Mouse (Mus musculus) embryo, embryonic 9.5 days (tissue): ENCODE results near the gene Uba7.

Experiments used
- DNase-seq: peaks from one replicate; pipeline ENCODE4 v3.0.0-alpha.2; 2017; ENCODE audit errors: extremely low spot score

Uba7 gene

DNA sequence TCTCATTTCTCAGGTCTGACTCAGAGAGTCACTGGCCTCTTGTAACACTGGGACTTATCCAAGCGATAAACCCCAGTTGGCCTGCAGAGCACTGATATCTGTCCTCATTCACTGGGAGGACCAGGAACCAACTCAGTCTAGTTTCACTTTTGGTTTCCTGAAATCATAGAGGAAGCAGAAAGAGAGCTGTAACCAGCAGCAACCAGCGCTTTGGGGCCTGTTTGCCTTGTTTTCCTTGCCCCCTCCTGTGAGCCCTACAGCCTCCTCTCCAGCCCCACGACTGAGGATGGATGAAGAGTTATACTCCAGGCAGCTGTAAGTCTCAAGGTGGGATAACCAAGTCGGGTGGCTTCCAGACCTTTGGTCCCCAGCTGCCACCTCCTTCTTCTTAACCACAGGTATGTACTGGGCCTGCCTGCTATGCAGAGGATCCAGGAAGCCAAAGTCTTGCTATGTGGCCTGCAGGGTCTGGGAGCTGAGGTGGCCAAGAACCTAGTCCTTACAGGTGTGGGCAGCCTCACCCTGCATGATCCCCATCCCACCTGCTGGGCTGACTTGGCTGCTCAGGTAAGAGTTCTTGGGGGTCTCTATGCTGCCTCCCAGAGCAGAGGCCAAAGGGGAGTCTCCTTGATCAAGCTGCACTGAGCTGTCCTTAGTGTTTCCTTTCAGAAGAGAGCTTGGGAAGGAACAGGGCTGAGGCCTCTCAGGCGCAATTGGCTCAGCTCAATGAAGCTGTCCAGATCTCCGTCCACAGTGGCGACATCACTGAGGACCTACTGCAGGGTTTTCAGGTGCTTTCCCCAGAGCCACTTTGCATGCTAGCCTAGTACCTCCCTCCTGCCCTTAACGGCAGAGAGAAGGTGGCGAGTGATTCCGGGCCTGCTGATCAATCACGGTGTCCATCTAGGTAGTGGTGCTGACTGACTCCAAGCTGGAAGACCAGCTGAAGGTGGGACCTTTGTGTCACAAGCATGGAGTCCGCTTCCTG lies at the start of gene Uba7:
Gene Uba7, plus strand, starts transcription at position 107 of the 988 bp plus-strand sequence.
- DNase-seq: no peak

DNA sequence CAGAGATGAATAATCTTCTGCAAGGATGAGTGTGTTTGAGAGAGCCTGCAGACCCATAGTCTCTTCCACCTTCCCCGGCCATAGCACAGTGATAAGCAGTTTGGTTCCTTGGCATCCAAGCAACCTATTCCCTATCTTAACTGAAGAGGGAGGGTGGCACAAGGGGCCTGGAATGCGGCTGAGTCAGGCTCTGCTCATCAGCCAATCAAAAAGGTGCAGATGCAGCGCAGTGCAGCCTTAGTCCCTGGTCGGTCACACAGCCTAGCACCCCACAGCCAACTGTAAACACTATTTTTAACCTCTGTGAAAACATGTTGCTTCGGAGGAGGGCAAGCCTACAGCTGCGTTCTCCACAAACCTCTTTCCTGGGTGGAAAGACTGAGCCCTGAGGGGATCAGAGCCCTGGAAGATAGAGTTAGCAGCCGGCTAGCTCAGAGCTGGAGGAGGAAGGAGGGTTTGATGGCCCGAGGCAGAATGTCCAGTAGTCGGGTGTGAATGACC lies 48.3 kb upstream of the Uba7 start:
- no peak for DNase-seq

GRCm38 (mm10) chr9:107927749-107928148 lies 47.6 kb upstream of the Uba7 start:
- DNase-seq: no peak

- no peak for DNase-seq
Observed at GRCm38 (mm10) chr9:107928169-107928568, 47.1 kb upstream of the Uba7 start, which contains the start of gene Actl11. Gene Actl11 (plus strand): TSS chr9:107928469.

DNA sequence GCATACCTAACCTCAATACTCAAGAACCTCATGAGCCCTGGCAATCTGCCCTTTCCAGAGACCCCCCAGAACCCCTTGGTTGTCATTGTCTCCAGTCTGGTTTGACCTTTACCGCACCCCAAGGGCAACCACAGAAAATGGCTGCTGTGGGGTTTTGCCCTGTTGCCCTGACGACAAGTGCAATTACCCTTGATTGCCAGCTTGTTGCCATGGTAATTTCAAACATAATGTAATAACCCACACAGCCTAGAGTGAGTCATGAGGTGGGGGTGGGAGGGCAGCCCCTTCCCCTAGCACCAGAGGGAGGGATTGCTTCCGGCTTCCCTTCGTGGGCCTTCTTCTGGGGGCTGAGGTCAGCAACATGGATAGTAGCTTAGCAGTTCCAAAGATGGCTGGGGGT lies 43.1 kb upstream of the Uba7 start:
- no peak for DNase-seq

DNA sequence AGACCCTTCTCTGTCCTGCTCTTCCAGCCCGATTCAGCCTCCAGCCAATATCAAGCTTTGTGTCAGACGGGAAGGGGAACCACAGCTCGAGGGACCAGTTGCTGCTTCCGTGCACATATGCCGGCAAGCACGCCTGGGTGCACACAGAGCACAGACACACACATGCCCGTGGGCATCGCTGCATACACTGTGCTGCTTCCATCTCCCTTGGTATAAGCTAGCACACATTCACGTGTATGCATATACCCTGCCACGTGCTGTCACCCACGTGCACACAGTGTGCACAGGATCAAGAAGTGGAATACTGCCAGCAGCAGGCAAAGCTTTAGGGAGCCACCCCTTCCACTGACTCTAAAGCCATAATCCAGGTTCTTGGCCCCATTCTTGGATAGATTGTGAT lies 41.2 kb upstream of the Uba7 start:
- DNase-seq: no peak

- no peak for DNase-seq
Observed at GRCm38 (mm10) chr9:107935374-107935773, 39.9 kb upstream of the Uba7 start, which contains the start of gene Camkv. Gene Camkv (plus strand): TSS chr9:107935674.

GRCm38 (mm10) chr9:107935790-107936214 lies 39.5 kb upstream of the Uba7 start:
- DNase-seq: peak; percentile 67

DNA sequence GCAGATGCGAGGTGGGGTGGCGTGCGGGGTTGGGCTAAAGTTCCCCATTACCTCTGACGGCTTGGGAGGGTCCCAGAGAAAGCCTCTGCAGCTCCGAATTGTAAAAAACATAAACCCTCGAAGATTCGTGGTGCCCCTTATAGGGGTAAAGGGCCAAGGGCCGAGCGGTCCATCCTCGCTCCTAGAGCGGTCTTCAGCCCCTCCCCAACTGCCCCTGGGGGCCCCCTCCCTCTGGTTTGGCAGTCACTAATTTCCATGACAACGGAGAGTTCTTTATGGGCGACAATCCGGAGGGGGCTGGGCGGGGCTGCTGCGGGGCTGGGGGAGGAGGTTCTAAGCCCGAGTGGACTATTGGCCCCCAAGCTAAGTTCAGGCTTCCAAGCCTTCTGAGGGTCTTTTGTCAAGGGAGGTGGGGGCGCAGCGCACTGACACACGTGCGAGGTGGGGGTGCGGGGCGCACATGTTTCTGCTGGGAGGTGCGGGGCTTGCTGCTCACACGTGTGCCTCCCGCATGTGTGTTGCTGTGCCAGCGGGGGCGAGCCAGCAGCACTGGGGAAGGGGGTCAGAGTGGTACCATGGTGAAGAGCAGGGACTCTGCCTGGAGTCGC lies 39.0 kb upstream of the Uba7 start:
- peak; percentile 51 for DNase-seq

- no peak for DNase-seq
Observed at GRCm38 (mm10) chr9:107936831-107937230, 38.5 kb upstream of the Uba7 start.

- no peak for DNase-seq
Observed at GRCm38 (mm10) chr9:107947241-107948194, 27.8 kb upstream of the Uba7 start.

DNA sequence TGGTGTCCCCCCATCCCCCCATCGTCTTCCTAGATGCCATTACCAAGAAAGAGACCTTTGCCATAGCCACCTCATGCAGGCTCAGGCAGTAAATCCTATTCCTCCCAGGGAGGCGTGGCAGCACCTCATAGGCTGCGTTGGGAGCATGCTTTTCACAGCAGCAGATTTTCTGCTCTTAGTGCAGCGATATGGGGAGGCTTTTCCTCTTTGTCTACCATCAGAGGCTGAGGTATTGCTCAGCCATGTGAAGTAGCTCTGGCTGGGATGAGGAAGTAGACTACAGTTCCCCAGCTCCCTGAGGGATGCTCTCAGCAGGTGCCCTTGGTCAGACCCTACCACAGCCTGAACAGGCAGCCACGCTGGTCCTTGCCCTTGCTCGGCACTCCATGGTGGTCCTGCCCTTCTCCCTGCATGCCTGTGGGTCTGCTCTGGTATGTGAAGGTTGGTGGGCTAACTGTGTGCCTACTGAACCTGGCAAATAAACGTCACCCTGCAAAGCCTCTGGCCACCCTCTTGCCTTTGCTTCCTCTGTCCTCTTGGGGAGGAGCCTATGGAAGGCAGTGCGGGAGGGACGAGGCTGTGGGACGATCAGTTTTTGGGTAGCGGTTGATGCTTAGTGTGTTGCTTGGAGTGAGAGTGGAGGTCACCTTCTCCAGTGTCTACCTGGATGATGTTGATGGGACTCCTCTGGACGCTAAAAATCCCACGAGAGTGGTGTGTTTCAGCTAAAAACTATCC lies 26.0 kb upstream of the Uba7 start:
- no peak for DNase-seq

- no peak for DNase-seq
Observed at GRCm38 (mm10) chr9:107949922-107950235, 25.4 kb upstream of the Uba7 start, which contains the start of gene Traip. Gene Traip (plus strand): TSS chr9:107950136.

- peak; percentile 87 for DNase-seq
Observed at GRCm38 (mm10) chr9:107950460-107951355, 24.6 kb upstream of the Uba7 start.

DNA sequence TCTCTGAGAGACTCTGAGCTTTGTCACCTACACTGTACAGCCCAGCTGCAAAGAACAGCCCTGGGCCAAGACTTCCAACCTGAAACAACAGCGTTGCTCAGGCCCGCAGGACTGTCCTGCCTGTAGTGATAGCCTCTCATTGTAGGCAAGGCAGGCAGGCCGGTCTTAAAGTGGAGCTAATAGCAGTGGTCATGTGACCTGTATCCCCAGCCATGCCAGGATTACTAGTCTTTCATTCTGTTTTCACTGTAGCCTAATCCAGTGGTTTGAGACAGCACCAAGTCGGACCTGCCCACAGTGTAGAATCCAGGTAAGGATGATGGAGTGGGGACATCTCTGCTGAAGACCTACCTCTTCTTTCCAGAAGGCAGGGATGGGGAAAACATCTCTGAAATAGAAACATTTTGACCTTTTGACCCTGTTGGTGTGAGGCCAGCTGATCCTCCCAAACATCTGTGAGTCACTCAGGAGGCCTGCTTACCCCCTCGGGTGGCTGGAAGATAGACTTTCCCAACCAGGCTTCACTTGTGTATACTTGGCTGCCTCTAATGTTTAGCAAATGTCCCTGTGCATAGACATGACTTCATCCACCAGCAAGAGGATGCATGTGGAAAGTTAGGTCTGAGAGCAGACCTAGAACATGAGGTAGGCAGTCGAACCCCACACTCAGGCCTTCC lies 19.6 kb upstream of the Uba7 start:
- DNase-seq: no peak

DNA sequence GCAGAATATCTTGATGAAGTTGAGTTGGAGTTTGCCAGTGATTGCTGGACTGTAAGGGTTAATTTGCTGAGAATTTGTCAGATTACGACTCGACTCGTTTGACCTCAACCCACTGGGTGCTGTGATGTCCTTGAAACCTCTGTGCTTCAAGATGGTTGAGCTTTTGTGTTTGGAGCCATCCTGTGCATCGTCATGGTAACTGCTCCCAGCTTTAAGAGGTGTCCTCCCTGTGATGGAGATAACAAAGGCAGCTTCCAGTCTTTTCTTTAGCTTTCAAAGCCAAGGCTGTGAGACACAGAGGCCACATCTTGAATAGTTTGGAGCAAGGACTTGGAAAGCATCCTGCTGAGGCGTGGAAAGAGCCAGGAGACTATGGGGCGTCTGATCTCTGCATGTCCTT lies 18.2 kb upstream of the Uba7 start:
- no peak for DNase-seq

DNA sequence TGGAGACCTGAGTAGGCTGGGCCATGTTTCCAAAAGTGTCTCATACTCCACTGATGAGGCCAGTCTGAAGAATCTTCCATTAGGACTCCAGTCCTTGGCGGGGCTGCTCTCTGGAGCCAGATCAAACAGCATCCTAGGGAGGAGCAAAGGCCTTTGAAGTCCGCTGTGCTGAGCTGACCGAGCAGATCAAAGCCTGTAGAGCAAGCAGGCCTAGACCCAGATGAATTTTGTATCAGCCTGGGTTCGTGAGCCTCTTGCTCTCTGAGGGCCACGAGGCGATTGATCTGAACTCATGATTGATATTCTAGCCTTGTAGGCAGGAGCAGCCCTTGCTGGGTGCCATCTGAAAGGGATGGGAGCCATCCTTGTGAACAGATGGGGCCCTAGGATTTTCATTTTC lies 15.4 kb upstream of the Uba7 start:
- DNase-seq: no peak

GRCm38 (mm10) chr9:107960928-107961327 lies 14.4 kb upstream of the Uba7 start:
- DNase-seq: no peak

GRCm38 (mm10) chr9:107961351-107961762 lies 13.9 kb upstream of the Uba7 start:
- no peak for DNase-seq
